Mouse (Mus musculus) kidney, embryonic 15.5 days (tissue): ENCODE measurements around the gene Pes1. TPM values are rescaled to one million over a fixed set of nuclear protein-coding genes. Genes with fewer than 3 reads are reported as not detected.
"Not testable (repeated sequence)": the region's sequence is repeated elsewhere in the genome, so short reads cannot be mapped to it uniquely, and the experiment has no call there.

ENCODE experiments used
- ATAC-seq: fragments of 200-750 bp; cut with Nextera tagmentation; replicated peaks from 2 replicates; pipeline ENCODE4 v1.8.0; 2017; ENCODE audit warnings: moderate TSS enrichment; ENCODE audit not compliant: low FRiP score
- H3K27ac ChIP-seq: fragments of 300-500 bp; sonication (generic); 2 replicates; pipeline ENCODE4 v1.5.1; 2015; ENCODE audit warnings: mild to moderate bottlenecking, inconsistent platforms
- H3K27me3 ChIP-seq: fragments of 300-500 bp; sonication (generic); 2 replicates; pipeline ENCODE4 v1.6.1; 2015; ENCODE audit warnings: inconsistent platforms
- H3K36me3 ChIP-seq: fragments of 300-500 bp; sonication (generic); 2 replicates; pipeline ENCODE4 v1.6.1; 2015; ENCODE audit warnings: inconsistent platforms
- H3K4me1 ChIP-seq: fragments of 300-500 bp; sonication (generic); 2 replicates; pipeline ENCODE4 v1.6.1; 2015; ENCODE audit warnings: inconsistent platforms
- H3K4me2 ChIP-seq: fragments of 300-500 bp; sonication (generic); 2 replicates; pipeline ENCODE4 v1.6.1; 2015; ENCODE audit warnings: moderate library complexity, mild to moderate bottlenecking, inconsistent platforms
- H3K4me3 ChIP-seq: fragments of 300-500 bp; sonication (generic); replicated peaks from 2 replicates; pipeline ENCODE4 v1.5.1; 2015; ENCODE audit warnings: mild to moderate bottlenecking, inconsistent platforms
- H3K9ac ChIP-seq: fragments of 300-500 bp; sonication (generic); 2 replicates; pipeline ENCODE4 v1.6.1; 2015; ENCODE audit warnings: mild to moderate bottlenecking, inconsistent platforms
- H3K9me3 ChIP-seq: fragments of 300-500 bp; sonication (generic); replicated peaks from 2 replicates; pipeline ENCODE4 v1.6.1; 2016; ENCODE audit warnings: inconsistent platforms
- WGBS: fragments of 180-500 bp; shearing (Covaris S2); methylation state at CpG from one replicate; pipeline ENCODE4 v1.1.7; 2015; ENCODE audit warnings: mixed read lengths; 5-methylcytosine and 5-hydroxymethylcytosine counted together
- polyA plus RNA-seq: library from polyadenylated mRNA; unstranded; fragments of >200 nt; fragmentation: Nextera tagmentation; extraction: Ambion mirVana; gene quantifications from 2 replicates; pipeline ENCODE4 v1.2.1, GENCODE M21; 2015

Pes1 gene
- polyA plus RNA-seq, 1 experiment from 2014 or later: 95.5 TPM

- 75% methylated on average over 6 of the region's 6 CpGs for WGBS
- no peak for ATAC-seq
These were observed 29.4 kb downstream of the Pes1 start for GRCm38 (mm10) chr11:3993132-3993531.

GRCm38 (mm10) chr11:3993914-3994313 is 30.1 kb downstream of the Pes1 start:
- WGBS: 86% methylated on average over 6 of the region's 6 CpGs
- no peak overlapping the region for H3K27ac ChIP-seq
- no peak overlapping the region for H3K9ac ChIP-seq
- H3K4me2 ChIP-seq: no peak overlapping the region
- H3K9me3 ChIP-seq: no peaks in the 10 kb centered on the region
- H3K4me3 ChIP-seq: no peak overlapping the region
- H3K36me3 ChIP-seq: no peaks in the 10 kb centered on the region
- peaks cover 34% of the 10 kb centered on the region for H3K27me3 ChIP-seq
- no peak for ATAC-seq
- peaks cover 11% of the 10 kb centered on the region for H3K4me1 ChIP-seq

More at GRCm38 (mm10) chr11:3993132-3993531, 29.4 kb downstream of the Pes1 start:
- no peak overlapping the region for H3K9ac ChIP-seq
- H3K4me1 ChIP-seq: peaks cover 5% of the 10 kb centered on the region
- no peak overlapping the region for H3K27ac ChIP-seq
- no peaks in the 10 kb centered on the region for H3K9me3 ChIP-seq
- peaks cover 26% of the 10 kb centered on the region for H3K27me3 ChIP-seq
- no peak overlapping the region for H3K4me2 ChIP-seq
- no peak overlapping the region for H3K4me3 ChIP-seq
- no peaks in the 10 kb centered on the region for H3K36me3 ChIP-seq

GRCm38 (mm10) chr11:3995511-3995910 is 31.7 kb downstream of the Pes1 start:
- no peaks in the 10 kb centered on the region for H3K36me3 ChIP-seq
- 80% methylated on average over 5 of the region's 5 CpGs for WGBS
- no peak overlapping the region for H3K4me3 ChIP-seq
- H3K4me1 ChIP-seq: peaks cover 11% of the 10 kb centered on the region
- no peak overlapping the region for H3K4me2 ChIP-seq
- H3K9me3 ChIP-seq: no peaks in the 10 kb centered on the region
- no peak for ATAC-seq
- no peak overlapping the region for H3K27ac ChIP-seq
- no peak overlapping the region for H3K9ac ChIP-seq
- peaks cover 50% of the 10 kb centered on the region for H3K27me3 ChIP-seq

GRCm38 (mm10) chr11:3996840-3997239 is 33.1 kb downstream of the Pes1 start:
- no peaks in the 10 kb centered on the region for H3K9me3 ChIP-seq
- H3K36me3 ChIP-seq: no peaks in the 10 kb centered on the region
- no peak for ATAC-seq
- peaks cover 58% of the 10 kb centered on the region for H3K27me3 ChIP-seq
- no peak overlapping the region for H3K4me3 ChIP-seq
- no peak overlapping the region for H3K9ac ChIP-seq
- no peak overlapping the region for H3K4me2 ChIP-seq
- peaks cover 11% of the 10 kb centered on the region for H3K4me1 ChIP-seq
- WGBS: 87% methylated on average over 3 of the region's 3 CpGs
- no peak overlapping the region for H3K27ac ChIP-seq

GRCm38 (mm10) chr11:3997978-3998720 is 34.4 kb downstream of the Pes1 start:
- H3K4me3 ChIP-seq: peak overlapping the region; percentile 33
- ATAC-seq: no peak
- no peak overlapping the region for H3K9ac ChIP-seq
- H3K36me3 ChIP-seq: no peaks in the 10 kb centered on the region
- peaks cover 11% of the 10 kb centered on the region for H3K4me1 ChIP-seq
- peaks cover 58% of the 10 kb centered on the region for H3K27me3 ChIP-seq
- peak overlapping the region; percentile 60 for H3K4me2 ChIP-seq
- no peaks in the 10 kb centered on the region for H3K9me3 ChIP-seq
- no peak overlapping the region for H3K27ac ChIP-seq
- WGBS: 5% methylated on average over 66 of the region's 66 CpGs

GRCm38 (mm10) chr11:3999547-3999946 is 35.8 kb downstream of the Pes1 start:
- no peaks in the 10 kb centered on the region for H3K9me3 ChIP-seq
- H3K4me3 ChIP-seq: no peak overlapping the region
- no peak overlapping the region for H3K9ac ChIP-seq
- H3K27ac ChIP-seq: no peak overlapping the region
- WGBS: 31% methylated on average over 5 of the region's 5 CpGs
- H3K4me1 ChIP-seq: peaks cover 11% of the 10 kb centered on the region
- no peak overlapping the region for H3K4me2 ChIP-seq
- peaks cover 58% of the 10 kb centered on the region for H3K27me3 ChIP-seq
- no peaks in the 10 kb centered on the region for H3K36me3 ChIP-seq
- ATAC-seq: no peak

- peaks cover 48% of the 10 kb centered on the region for H3K27me3 ChIP-seq
- ATAC-seq: no peak
- H3K9ac ChIP-seq: no peak overlapping the region
- H3K4me2 ChIP-seq: no peak overlapping the region
- H3K4me1 ChIP-seq: peaks cover 11% of the 10 kb centered on the region
- no peaks in the 10 kb centered on the region for H3K9me3 ChIP-seq
- no peak overlapping the region for H3K27ac ChIP-seq
- no peaks in the 10 kb centered on the region for H3K36me3 ChIP-seq
- WGBS: 8% methylated on average over 5 of the region's 5 CpGs
- H3K4me3 ChIP-seq: no peak overlapping the region
These were observed 37.8 kb downstream of the Pes1 start for GRCm38 (mm10) chr11:4001603-4002002.

GRCm38 (mm10) chr11:4005220-4005805 is 41.5 kb downstream of the Pes1 start:
- no peaks in the 10 kb centered on the region for H3K4me1 ChIP-seq
- H3K27ac ChIP-seq: no peak overlapping the region
- no peak overlapping the region for H3K9ac ChIP-seq
- no peaks in the 10 kb centered on the region for H3K36me3 ChIP-seq
- H3K4me2 ChIP-seq: no peak overlapping the region
- no peak for ATAC-seq
- H3K4me3 ChIP-seq: no peak overlapping the region
- H3K9me3 ChIP-seq: no peaks in the 10 kb centered on the region
- WGBS: 56% methylated on average over 5 of the region's 5 CpGs
- H3K27me3 ChIP-seq: peaks cover 14% of the 10 kb centered on the region

- no peaks in the 10 kb centered on the region for H3K4me1 ChIP-seq
- no peaks in the 10 kb centered on the region for H3K36me3 ChIP-seq
- no peak overlapping the region for H3K27ac ChIP-seq
- H3K4me3 ChIP-seq: no peak overlapping the region
- WGBS: 87% methylated on average over 3 of the region's 3 CpGs
- no peaks in the 10 kb centered on the region for H3K9me3 ChIP-seq
- ATAC-seq: no peak
- H3K4me2 ChIP-seq: no peak overlapping the region
- H3K9ac ChIP-seq: no peak overlapping the region
- peaks cover 5% of the 10 kb centered on the region; the same call in 1 of the 2 replicates for H3K27me3 ChIP-seq
These were observed 42.7 kb downstream of the Pes1 start for GRCm38 (mm10) chr11:4006462-4006861.

- WGBS: 80% methylated on average over 1 of the region's 1 CpGs
- no peaks in the 10 kb centered on the region for H3K27me3 ChIP-seq
- H3K36me3 ChIP-seq: no peaks in the 10 kb centered on the region
- no peak overlapping the region for H3K4me3 ChIP-seq
- no peak for ATAC-seq
- no peak overlapping the region for H3K4me2 ChIP-seq
- H3K9ac ChIP-seq: no peak overlapping the region
- H3K4me1 ChIP-seq: no peaks in the 10 kb centered on the region
- H3K9me3 ChIP-seq: no peaks in the 10 kb centered on the region
- H3K27ac ChIP-seq: no peak overlapping the region
These were observed 48.8 kb downstream of the Pes1 start for GRCm38 (mm10) chr11:4012616-4013015.

GRCm38 (mm10) chr11:4015796-4016195 is 52.0 kb downstream of the Pes1 start:
- H3K4me3 ChIP-seq, ATAC-seq, H3K4me2 ChIP-seq, H3K27ac ChIP-seq, H3K27me3 ChIP-seq, H3K4me1 ChIP-seq, H3K9me3 ChIP-seq, H3K9ac ChIP-seq, H3K36me3 ChIP-seq: not testable (repeated sequence)
- 91% methylated on average over 14 of the region's 14 CpGs for WGBS

GRCm38 (mm10) chr11:4022111-4022510 is 58.3 kb downstream of the Pes1 start:
- not testable (repeated sequence) for H3K4me2 ChIP-seq, H3K27ac ChIP-seq, H3K9ac ChIP-seq, H3K9me3 ChIP-seq, H3K4me3 ChIP-seq, ATAC-seq, H3K27me3 ChIP-seq, H3K4me1 ChIP-seq, H3K36me3 ChIP-seq
- WGBS: 95% methylated on average over 13 of the region's 13 CpGs
